ENCODE assay signal across 30 mouse cellular contexts in the genomic region with DNA sequence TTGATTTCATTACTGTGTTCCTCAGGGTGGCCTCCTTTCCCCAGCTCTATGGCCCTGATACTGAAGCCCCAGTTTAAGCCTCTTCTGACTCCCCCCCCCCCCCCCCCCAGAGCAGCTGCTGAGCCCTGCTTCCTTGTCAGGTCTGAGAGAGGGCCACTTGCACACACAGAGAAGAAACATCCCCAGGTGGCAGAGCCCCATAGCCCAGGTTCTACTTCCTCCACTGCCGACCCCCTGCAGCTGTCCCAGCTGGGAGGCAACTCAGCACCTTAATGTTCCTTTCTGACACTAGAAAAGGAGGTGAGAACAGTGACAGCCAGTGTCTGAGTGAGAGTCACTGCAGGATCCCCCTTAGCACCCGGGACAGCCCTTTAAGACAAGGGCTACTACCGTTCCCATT. TPM values are rescaled to one million over a fixed set of nuclear protein-coding genes. Genes with fewer than 3 reads are reported as not detected.
DNase-seq lines count a peak whose midpoint lies in the region; ATAC-seq and TF ChIP-seq lines count a peak whose summit lies in the region.
"Had no signal": no experiment of that assay in that cellular context is flagged by ENCODE, and none has a peak within 500 bp of the region (broad histone marks: within the 10 kb centered on the region; RNA-seq: fewer than 3 reads in every experiment).

No protein-coding gene starts in this region.

- intact Hi-C loops in heart, postnatal 14 days (cut with DNase I), result no loop called here

- H3K4me2 ChIP-seq in midbrain, postnatal 0 days (ENCODE audit: low read depth, low read length, poor library complexity, severe bottlenecking), result no peak overlapping the region
- H3K4me2 ChIP-seq: embryonic facial prominence, embryonic 13.5 days; forebrain, embryonic 12.5 days; forebrain, embryonic 15.5 days; heart, embryonic 13.5 days; hindbrain, embryonic 12.5 days; hindbrain, embryonic 15.5 days had no signal

- no peaks in the 10 kb centered on the region for H3K9me3 ChIP-seq in midbrain, postnatal 0 days (ENCODE audit: low read length)
- H3K9me3 ChIP-seq: embryonic facial prominence, embryonic 10.5 days; embryonic facial prominence, embryonic 13.5 days; forebrain, embryonic 12.5 days; forebrain, embryonic 15.5 days; heart, embryonic 10.5 days; heart, embryonic 13.5 days; hindbrain, embryonic 12.5 days; hindbrain, embryonic 15.5 days had no signal

- no peak for ATAC-seq in midbrain, postnatal 0 days (ENCODE audit: low FRiP score)
- ATAC-seq: activated CD4-positive, CD25-positive, alpha-beta regulatory T cell, adult 4 months; forebrain, embryonic 15.5 days had no signal

- H3K4me3 ChIP-seq in midbrain, postnatal 0 days (ENCODE audit: low read depth, low read length), result no peak overlapping the region
- H3K4me3 ChIP-seq: embryonic facial prominence, embryonic 10.5 days; embryonic facial prominence, embryonic 13.5 days; erythroblast, embryonic 14.5 days; forebrain, embryonic 12.5 days; forebrain, embryonic 15.5 days; heart, adult 2 months; heart, embryonic 10.5 days; heart, embryonic 13.5 days; hindbrain, embryonic 12.5 days; hindbrain, embryonic 15.5 days had no signal

- no peaks in the 10 kb centered on the region for H3K27me3 ChIP-seq in midbrain, postnatal 0 days (ENCODE audit: insufficient read depth, low read length)
- H3K27me3 ChIP-seq: forebrain, embryonic 15.5 days; hindbrain, embryonic 15.5 days had no signal

- no peak overlapping the region for H3K27ac ChIP-seq in midbrain, postnatal 0 days (ENCODE audit: low read depth, low read length)
- H3K27ac ChIP-seq: embryonic facial prominence, embryonic 10.5 days; embryonic facial prominence, embryonic 13.5 days; forebrain, embryonic 12.5 days; forebrain, embryonic 15.5 days; heart, adult 2 months; heart, embryonic 10.5 days; heart, embryonic 13.5 days; hindbrain, embryonic 12.5 days; hindbrain, embryonic 15.5 days had no signal

- TF ChIP-seq CTCF in midbrain, postnatal 0 days (IDR thresholded peaks at IDR 0.05), result no peak

- H3K9ac ChIP-seq in midbrain, postnatal 0 days (replicated peaks; ENCODE audit: low read length, poor library complexity, severe bottlenecking), result no peak overlapping the region
- H3K9ac ChIP-seq: embryonic facial prominence, embryonic 13.5 days; forebrain, embryonic 12.5 days; forebrain, embryonic 15.5 days; heart, embryonic 13.5 days; hindbrain, embryonic 12.5 days; hindbrain, embryonic 15.5 days had no signal

- H3K4me1 ChIP-seq in midbrain, postnatal 0 days (ENCODE audit: insufficient read depth, low read length), result peaks cover 23% of the 10 kb centered on the region; the same call in 1 of the 2 replicates

- H3K36me3 ChIP-seq in midbrain, postnatal 0 days (ENCODE audit: insufficient read depth, low read length), result peaks cover 44% of the 10 kb centered on the region
- H3K36me3 ChIP-seq: embryonic facial prominence, embryonic 10.5 days; embryonic facial prominence, embryonic 13.5 days; forebrain, embryonic 15.5 days had no signal

- 81% methylated on average over 3 of the region's 3 CpGs for WGBS in midbrain, postnatal 0 days

- peak; percentile 81 for DNase-seq in heart, adult 11 months
- no peak for DNase-seq in heart, postnatal 14 days
- DNase-seq in thymus, postnatal 0 days (ENCODE audit: low spot score), result peak; percentile 85
- peak; percentile 60 for DNase-seq in thymus, postnatal 14 days
- DNase-seq in midbrain, postnatal 0 days (ENCODE audit: low spot score), result no peak
- DNase-seq in adrenal gland, adult 18-20 months (ENCODE audit: low spot score in 2 of 2), result no peak
- DNase-seq: adrenal gland, postnatal 10 days; adrenal gland, postnatal 36 days; cerebellum, adult 11 months; embryo, embryonic 11 days; gastrocnemius, postnatal 25 days; heart, adult 2 months had no signal

RNA-seq across cellular contexts. Expression of a gene that starts 4.0 kb away (rescaled TPM):
- total RNA-seq in heart, postnatal 14 days (2021), result 10 to 100 TPM; 25.0 to 26.4 TPM
- 37.1 and 45.6 TPM in 2 replicates for polyA plus RNA-seq in thymus, postnatal 0 days (2015; fragmentation: Nextera tagmentation; extraction: Ambion mirVana)
- 162 and 187 TPM in 2 replicates for total RNA-seq in midbrain, postnatal 0 days (2014; rRNA removed)
- polyA plus RNA-seq in midbrain, postnatal 0 days (2015; fragmentation: Nextera tagmentation; extraction: Ambion mirVana), result 127 and 134 TPM in 2 replicates
- total RNA-seq in adrenal gland, adult 18-20 months (2021), result 100 to 1,000 TPM in 1 of 2 experiments, 10 to 100 TPM in 1; 85.6 to 115 TPM

RNA-seq across cellular contexts. Expression of a gene that starts 6.8 kb away (rescaled TPM):
- total RNA-seq in heart, postnatal 14 days (2021), result 10 to 100 TPM; 24.2 to 27.5 TPM
- 179 and 208 TPM in 2 replicates for polyA plus RNA-seq in thymus, postnatal 0 days (2015; fragmentation: Nextera tagmentation; extraction: Ambion mirVana)
- 37.4 and 45.6 TPM in 2 replicates for total RNA-seq in midbrain, postnatal 0 days (2014; rRNA removed)
- 60.5 and 64.2 TPM in 2 replicates for polyA plus RNA-seq in midbrain, postnatal 0 days (2015; fragmentation: Nextera tagmentation; extraction: Ambion mirVana)
- total RNA-seq in adrenal gland, adult 18-20 months (2021), result 100 to 1,000 TPM; 125 to 147 TPM

RNA-seq across cellular contexts. Expression of a gene that starts 21.9 kb away (rescaled TPM):
- total RNA-seq in heart, postnatal 14 days (2021), result 10 to 100 TPM; 47.0 to 60.6 TPM
- polyA plus RNA-seq in thymus, postnatal 0 days (2015; fragmentation: Nextera tagmentation; extraction: Ambion mirVana), result 114 TPM in 2 replicates
- total RNA-seq in midbrain, postnatal 0 days (2014; rRNA removed), result 29.8 and 49.9 TPM in 2 replicates
- 87.7 and 97.6 TPM in 2 replicates for polyA plus RNA-seq in midbrain, postnatal 0 days (2015; fragmentation: Nextera tagmentation; extraction: Ambion mirVana)
- total RNA-seq in adrenal gland, adult 18-20 months (2021), result 100 to 1,000 TPM; 119 to 121 TPM

RNA-seq across cellular contexts. Expression of a gene that starts 22.4 kb away (rescaled TPM):
- total RNA-seq in heart, postnatal 14 days (2021), result not detected
- polyA plus RNA-seq in thymus, postnatal 0 days (2015; fragmentation: Nextera tagmentation; extraction: Ambion mirVana), result 0.42 TPM in 1 of 2 replicates, not detected in the other
- not detected in 2 replicates for total RNA-seq in midbrain, postnatal 0 days (2014; rRNA removed)
- polyA plus RNA-seq in midbrain, postnatal 0 days (2015; fragmentation: Nextera tagmentation; extraction: Ambion mirVana), result not detected in 2 replicates
- total RNA-seq in adrenal gland, adult 18-20 months (2021), result not detected
- total RNA-seq: adrenal gland, postnatal 36 days; common myeloid progenitor, adult 5-6 weeks; ES-E14; gastrocnemius, adult 8-10 months; gastrocnemius, postnatal 25 days; heart, adult 2 months; heart, postnatal 25 days; hematopoietic stem cell, adult 5-6 weeks had no signal
- polyA plus RNA-seq: activated CD4-positive, CD25-positive, alpha-beta regulatory T cell, adult 4 months; embryonic facial prominence, embryonic 10.5 days; embryonic facial prominence, embryonic 13.5 days; erythroblast, embryonic 14.5 days; forebrain, embryonic 12.5 days; forebrain, embryonic 15.5 days; gonadal fat pad, adult 2 months; heart, adult 2 months; heart, embryonic 10.5 days; heart, embryonic 13.5 days; heart, embryonic 16.5 days; hindbrain, embryonic 12.5 days; hindbrain, embryonic 15.5 days had no signal

RNA-seq across cellular contexts. Expression of a gene that starts 35.8 kb away (rescaled TPM):
- total RNA-seq in heart, postnatal 14 days (2021), result not detected
- polyA plus RNA-seq in thymus, postnatal 0 days (2015; fragmentation: Nextera tagmentation; extraction: Ambion mirVana), result 0.03 TPM in 1 of 2 replicates, not detected in the other
- 0.16 TPM in 1 of 2 replicates, not detected in the other for total RNA-seq in midbrain, postnatal 0 days (2014; rRNA removed)
- not detected in 2 replicates for polyA plus RNA-seq in midbrain, postnatal 0 days (2015; fragmentation: Nextera tagmentation; extraction: Ambion mirVana)
- total RNA-seq in adrenal gland, adult 18-20 months (2021), result not detected
- total RNA-seq: adrenal gland, postnatal 10 days; common myeloid progenitor, adult 5-6 weeks; gastrocnemius, adult 8-10 months; gastrocnemius, postnatal 25 days; heart, postnatal 25 days; hematopoietic stem cell, adult 5-6 weeks had no signal
- polyA plus RNA-seq: activated CD4-positive, CD25-positive, alpha-beta regulatory T cell, adult 4 months; embryonic facial prominence, embryonic 10.5 days; embryonic facial prominence, embryonic 13.5 days; forebrain, embryonic 12.5 days; forebrain, embryonic 15.5 days; heart, embryonic 10.5 days; heart, embryonic 13.5 days; heart, embryonic 16.5 days; intestine, embryonic 14.5 days had no signal

Comparison
In these comparisons a context has a peak if more than half of its experiments do, and no peak if none do; other contexts are left out.
1. DNase-seq: peak in heart, adult 11 months (single experiment), thymus, postnatal 0 days (single experiment) and thymus, postnatal 14 days (single experiment); none in heart, postnatal 14 days (0 of 2), midbrain, postnatal 0 days (single experiment) and adrenal gland, adult 18-20 months (0 of 2).